Comparison of ENCODE assay signal across 26 mouse cellular contexts in genomic region chr7:48932138-48932537, GRCm38 (mm10). TPM values are rescaled to one million over a fixed set of nuclear protein-coding genes. Genes with fewer than 3 reads are reported as not detected.
DNase-seq lines count a peak whose midpoint lies in the region; ATAC-seq and TF ChIP-seq lines count a peak whose summit lies in the region.
"Had no signal": no experiment of that assay in that cellular context is flagged by ENCODE, and none has a peak within 500 bp of the region (broad histone marks: within the 10 kb centered on the region; RNA-seq: fewer than 3 reads in every experiment).

No protein-coding gene starts in this region.

- no peaks in the 10 kb centered on the region for H3K36me3 ChIP-seq in hindbrain, postnatal 0 days (ENCODE audit: insufficient read depth, low read length)
- no peaks in the 10 kb centered on the region for H3K36me3 ChIP-seq in hindbrain, embryonic 12.5 days

- ATAC-seq in hindbrain, postnatal 0 days, result no peak
- no peak for ATAC-seq in hindbrain, embryonic 12.5 days (ENCODE audit: low FRiP score)
- ATAC-seq: forebrain, embryonic 13.5 days; inflammation-experienced regulatory T-cells, adult 6 months; Patski had no signal

- WGBS in hindbrain, postnatal 0 days, result 73% methylated on average over 2 of the region's 2 CpGs
- 92% methylated on average over 2 of the region's 2 CpGs for WGBS in hindbrain, embryonic 12.5 days

- no peaks in the 10 kb centered on the region for H3K9me3 ChIP-seq in hindbrain, postnatal 0 days (ENCODE audit: low read length)
- H3K9me3 ChIP-seq in hindbrain, embryonic 12.5 days (replicated peaks), result no peaks in the 10 kb centered on the region
- H3K9me3 ChIP-seq: forebrain, embryonic 13.5 days had no signal

- no peak overlapping the region for H3K4me2 ChIP-seq in hindbrain, postnatal 0 days (ENCODE audit: low read depth, low read length)
- H3K4me2 ChIP-seq in hindbrain, embryonic 12.5 days (replicated peaks), result no peak overlapping the region
- H3K4me2 ChIP-seq: forebrain, embryonic 13.5 days; heart, embryonic 11.5 days; hindbrain, embryonic 14.5 days had no signal

- no peak overlapping the region for H3K27ac ChIP-seq in hindbrain, postnatal 0 days
- H3K27ac ChIP-seq in hindbrain, embryonic 12.5 days, result no peak overlapping the region
- H3K27ac ChIP-seq: forebrain, embryonic 13.5 days; hindbrain, embryonic 14.5 days; liver, embryonic 14.5 days; stomach, postnatal 0 days had no signal

- peak; percentile 38 for DNase-seq in hindbrain, postnatal 0 days (ENCODE audit: low spot score)
- DNase-seq in cerebellum, adult 11-12 months, result peak; percentile 82
- DNase-seq in cerebellum, adult 9-11 months, result peak; percentile 85
- no peak for DNase-seq in thymus, postnatal 4 days
- no peak for DNase-seq in adrenal gland, postnatal 25 days
- DNase-seq in heart, adult 9 months (ENCODE audit: low spot score in 2 of 2), result no peak
- DNase-seq: adrenal gland, postnatal 14 days; gastrocnemius, postnatal 14 days; heart, postnatal 36 days; kidney, adult 11 months; kidney, postnatal 36 days; liver; lung, adult 2 months; lung, postnatal 10 days; midbrain, embryonic 14.5 days; spleen, adult 18-20 months; thymus, adult 18-20 months; thymus, postnatal 25 days had no signal

- no peak overlapping the region for H3K9ac ChIP-seq in hindbrain, postnatal 0 days (replicated peaks; ENCODE audit: low read length)
- H3K9ac ChIP-seq in hindbrain, embryonic 12.5 days, result no peak overlapping the region
- H3K9ac ChIP-seq: forebrain, embryonic 13.5 days; hindbrain, embryonic 14.5 days; liver, embryonic 14.5 days had no signal

- H3K4me1 ChIP-seq in hindbrain, postnatal 0 days (ENCODE audit: insufficient read depth, low read length), result peaks cover 12% of the 10 kb centered on the region; the same call in 1 of the 2 replicates
- H3K4me1 ChIP-seq in hindbrain, embryonic 12.5 days, result peaks cover 3% of the 10 kb centered on the region; the same call in 1 of the 2 replicates
- H3K4me1 ChIP-seq: forebrain, embryonic 13.5 days had no signal

- no peaks in the 10 kb centered on the region for H3K27me3 ChIP-seq in hindbrain, postnatal 0 days (ENCODE audit: insufficient read depth, low read length)
- peaks cover 12% of the 10 kb centered on the region; the same call in 1 of the 2 replicates for H3K27me3 ChIP-seq in hindbrain, embryonic 12.5 days
- H3K27me3 ChIP-seq: Patski had no signal

- no peak overlapping the region for H3K4me3 ChIP-seq in hindbrain, postnatal 0 days (ENCODE audit: low read length)
- H3K4me3 ChIP-seq in hindbrain, embryonic 12.5 days, result no peak overlapping the region
- H3K4me3 ChIP-seq: forebrain, embryonic 13.5 days had no signal

- TF ChIP-seq CTCF in hindbrain, postnatal 0 days (IDR thresholded peaks at IDR 0.05; ENCODE audit: low read depth), result no peak

RNA-seq across cellular contexts. Expression of gene Nav2, which starts 23.6 kb away (rescaled TPM):
- total RNA-seq in hindbrain, postnatal 0 days (2014; rRNA removed), result 61.9 and 64.7 TPM in 2 replicates
- polyA plus RNA-seq in hindbrain, postnatal 0 days (2015; fragmentation: Nextera tagmentation; extraction: Ambion mirVana), result 20.1 and 22.1 TPM in 2 replicates
- 24.1 and 25.8 TPM in 2 replicates for polyA plus RNA-seq in hindbrain, embryonic 12.5 days (2016; fragmentation: Nextera tagmentation; extraction: Ambion mirVana)
- 9.8 and 11.6 TPM in 2 replicates for total RNA-seq in adrenal gland, postnatal 25 days (2021)

RNA-seq across cellular contexts. Expression of gene E2f8, which starts 50.7 kb away (rescaled TPM):
- 2.6 and 4.8 TPM in 2 replicates for total RNA-seq in hindbrain, postnatal 0 days (2014; rRNA removed)
- 1.8 and 2.0 TPM in 2 replicates for polyA plus RNA-seq in hindbrain, postnatal 0 days (2015; fragmentation: Nextera tagmentation; extraction: Ambion mirVana)
- 11.1 and 12.0 TPM in 2 replicates for polyA plus RNA-seq in hindbrain, embryonic 12.5 days (2016; fragmentation: Nextera tagmentation; extraction: Ambion mirVana)
- total RNA-seq in adrenal gland, postnatal 25 days (2021), result 3.6 and 4.5 TPM in 2 replicates

Comparison
In these comparisons a context has a peak if more than half of its experiments do, and no peak if none do; other contexts are left out.
1. DNase-seq: peak in hindbrain, postnatal 0 days (single experiment), cerebellum, adult 11-12 months (single experiment) and cerebellum, adult 9-11 months (single experiment); none in thymus, postnatal 4 days (single experiment), adrenal gland, postnatal 25 days (single experiment) and heart, adult 9 months (0 of 2).